Comparison of ENCODE assay signal across 27 mouse cellular contexts in genomic region chr5:143989046-143989445, GRCm38 (mm10). TPM values are rescaled to one million over a fixed set of nuclear protein-coding genes. Genes with fewer than 3 reads are reported as not detected.
A peak's percentile ranks its signal among the peaks of the same experiment; 100 is the strongest.
DNase-seq lines count a peak whose midpoint lies in the region; ATAC-seq lines count a peak whose summit lies in the region.
"Had no signal": no experiment of that assay in that cellular context is flagged by ENCODE, and none has a peak within 500 bp of the region (broad histone marks: within the 10 kb centered on the region; RNA-seq: fewer than 3 reads in every experiment).

No protein-coding gene starts in this region.

- H3K9me3 ChIP-seq in heart, embryonic 14.5 days (ENCODE audit: control insufficient read depth, low read length): no peaks in the 10 kb centered on the region
- H3K9me3 ChIP-seq in heart, embryonic 10.5 days: no peaks in the 10 kb centered on the region
- no peaks in the 10 kb centered on the region for H3K9me3 ChIP-seq in neural tube, embryonic 12.5 days
- H3K9me3 ChIP-seq: forebrain, embryonic 10.5 days; G1E; megakaryocyte, embryonic 14.5 days had no signal

- no peaks in the 10 kb centered on the region for H3K27me3 ChIP-seq in heart, embryonic 14.5 days (ENCODE audit: control insufficient read depth, insufficient read depth, low read length)
- H3K27me3 ChIP-seq in heart, embryonic 10.5 days (ENCODE audit: insufficient read depth, poor library complexity, severe bottlenecking): no peaks in the 10 kb centered on the region
- no peaks in the 10 kb centered on the region for H3K27me3 ChIP-seq in neural tube, embryonic 12.5 days (replicated peaks)
- H3K27me3 ChIP-seq: megakaryocyte, embryonic 14.5 days had no signal

- no peak overlapping the region for H3K4me3 ChIP-seq in heart, embryonic 14.5 days (ENCODE audit: control insufficient read depth in 1 of 2, insufficient read depth in 1 of 2, low read depth in 1 of 2, low read length in 2 of 2)
- no peak overlapping the region for H3K4me3 ChIP-seq in heart, embryonic 10.5 days
- no peak overlapping the region for H3K4me3 ChIP-seq in neural tube, embryonic 12.5 days
- H3K4me3 ChIP-seq: forebrain, embryonic 10.5 days; megakaryocyte, embryonic 14.5 days had no signal

- peak overlapping the region; percentile 72 to 78 for H3K27ac ChIP-seq in heart, embryonic 14.5 days (replicated peaks in 1 of 2; ENCODE audit: control insufficient read depth in 1 of 2, insufficient read depth in 1 of 2, low read depth in 2 of 2, low read length in 2 of 2)
- H3K27ac ChIP-seq in heart, embryonic 10.5 days: no peak overlapping the region
- no peak overlapping the region for H3K27ac ChIP-seq in neural tube, embryonic 12.5 days
- H3K27ac ChIP-seq: forebrain, embryonic 10.5 days had no signal

- H3K4me1 ChIP-seq in heart, embryonic 14.5 days (ENCODE audit: control insufficient read depth in 2 of 2, insufficient read depth in 2 of 2, low read length in 2 of 2): peaks cover 7 to 8% of the 10 kb centered on the region in 2 experiments; a peak in 3 of 4 replicates
- peaks cover 3% of the 10 kb centered on the region; the same call in 1 of the 2 replicates for H3K4me1 ChIP-seq in heart, embryonic 10.5 days
- no peaks in the 10 kb centered on the region for H3K4me1 ChIP-seq in neural tube, embryonic 12.5 days
- H3K4me1 ChIP-seq: forebrain, embryonic 10.5 days had no signal

- no peak overlapping the region for H3K4me2 ChIP-seq in heart, embryonic 14.5 days (ENCODE audit: low read length)
- H3K4me2 ChIP-seq in neural tube, embryonic 12.5 days (replicated peaks): no peak overlapping the region

- H3K36me3 ChIP-seq in heart, embryonic 14.5 days (ENCODE audit: control insufficient read depth, insufficient read depth, low read length): peaks cover 88% of the 10 kb centered on the region
- H3K36me3 ChIP-seq in heart, embryonic 10.5 days: peaks cover 96% of the 10 kb centered on the region
- peaks cover 95% of the 10 kb centered on the region for H3K36me3 ChIP-seq in neural tube, embryonic 12.5 days

- H3K9ac ChIP-seq in heart, embryonic 14.5 days (ENCODE audit: low read length): no peak overlapping the region
- H3K9ac ChIP-seq in neural tube, embryonic 12.5 days: no peak overlapping the region
- H3K9ac ChIP-seq: forebrain, postnatal 0 days; liver, postnatal 0 days had no signal

- DNase-seq in heart, embryonic 10.5 days (ENCODE audit: low spot score): no peak
- peak; percentile 37 for DNase-seq in layer of hippocampus, adult 11-12 months (ENCODE audit: low spot score)
- DNase-seq in layer of hippocampus, postnatal 25 days (ENCODE audit: extremely low spot score in 1 of 2, low spot score in 1 of 2): no peak
- no peak for DNase-seq in neural tube, embryonic 10.5 days (ENCODE audit: extremely low spot score, low spot score)
- DNase-seq in natural killer cell, adult 2 months (ENCODE audit: low spot score in 2 of 2): no peak
- DNase-seq in kidney, adult 11 months: no peak
- DNase-seq: adrenal gland, postnatal 10 days; cerebellum, adult 9-11 months; forebrain, postnatal 0 days; kidney, adult 2 months; kidney, postnatal 10 days; liver; liver, postnatal 0 days; right cerebral cortex, postnatal 4 days; thymus, adult 2 months had no signal

- 81% methylated on average over 4 of the region's 4 CpGs for WGBS in heart, embryonic 14.5 days
- 89% methylated on average over 4 of the region's 4 CpGs for WGBS in heart, embryonic 10.5 days
- WGBS in neural tube, embryonic 12.5 days: 68% methylated on average over 4 of the region's 4 CpGs

- peak; percentile 48; the same call in 1 of the 2 replicates for ATAC-seq in heart, embryonic 14.5 days (ENCODE audit: insufficient number of reproducible peaks, insufficient read depth, low FRiP score, low read depth)
- ATAC-seq in neural tube, embryonic 12.5 days (ENCODE audit: low FRiP score, low read depth): 0 out of 2 replicates have a peak, but pooled peaks have one; percentile 58
- ATAC-seq: activated CD4-positive, CD25-positive, alpha-beta regulatory T cell, adult 4 months; forebrain, postnatal 0 days; liver, postnatal 0 days; midbrain, embryonic 16.5 days had no signal

RNA-seq across cellular contexts. Expression of gene Ccz1, which starts 25.6 kb away (rescaled TPM):
- 49.7 and 51.5 TPM in 2 replicates for polyA plus RNA-seq in heart, embryonic 14.5 days (2014; fragmentation: Nextera tagmentation; extraction: Ambion mirVana)
- 62.0 and 84.6 TPM in 2 replicates for polyA plus RNA-seq in heart, embryonic 10.5 days (2016; fragmentation: Nextera tagmentation; extraction: Ambion mirVana)
- total RNA-seq in layer of hippocampus, postnatal 25 days (2021): 10 to 100 TPM; 35.2 to 38.2 TPM
- polyA plus RNA-seq in neural tube, embryonic 12.5 days (2016; fragmentation: Nextera tagmentation; extraction: Ambion mirVana): 105 and 120 TPM in 2 replicates

RNA-seq across cellular contexts. Expression of gene Ocm, which starts 37.4 kb away (rescaled TPM):
- polyA plus RNA-seq in heart, embryonic 14.5 days (2014; fragmentation: Nextera tagmentation; extraction: Ambion mirVana): not detected in 2 replicates
- polyA plus RNA-seq in heart, embryonic 10.5 days (2016; fragmentation: Nextera tagmentation; extraction: Ambion mirVana): 0.21 TPM in 1 of 2 replicates, not detected in the other
- not detected for total RNA-seq in layer of hippocampus, postnatal 25 days (2021)
- polyA plus RNA-seq in neural tube, embryonic 12.5 days (2016; fragmentation: Nextera tagmentation; extraction: Ambion mirVana): 0.32 TPM in 1 of 2 replicates, not detected in the other
- total RNA-seq: adrenal gland, postnatal 10 days; forebrain, postnatal 0 days; G1E; gastrocnemius, adult 18-20 months; gastrocnemius, postnatal 4 days; hematopoietic stem cell, adult 5-6 weeks had no signal
- polyA plus RNA-seq: activated CD4-positive, CD25-positive, alpha-beta regulatory T cell, adult 4 months; brain, embryonic 14.5 days; forebrain, embryonic 10.5 days; forebrain, postnatal 0 days; G1E; kidney, adult 2 months; liver, postnatal 0 days; midbrain, embryonic 16.5 days; neural tube, embryonic 11.5 days; thymus, adult 2 months had no signal

RNA-seq across cellular contexts. Expression of gene Rsph10b, which starts 56.2 kb away (rescaled TPM):
- 1.1 and 1.8 TPM in 2 replicates for polyA plus RNA-seq in heart, embryonic 14.5 days (2014; fragmentation: Nextera tagmentation; extraction: Ambion mirVana)
- polyA plus RNA-seq in heart, embryonic 10.5 days (2016; fragmentation: Nextera tagmentation; extraction: Ambion mirVana): 0.46 and 1.1 TPM in 2 replicates
- 1 to 10 TPM; 2.4 TPM for total RNA-seq in layer of hippocampus, postnatal 25 days (2021)
- polyA plus RNA-seq in neural tube, embryonic 12.5 days (2016; fragmentation: Nextera tagmentation; extraction: Ambion mirVana): 1.5 and 1.9 TPM in 2 replicates
- total RNA-seq: hematopoietic stem cell, adult 5-6 weeks had no signal
- polyA plus RNA-seq: activated CD4-positive, CD25-positive, alpha-beta regulatory T cell, adult 4 months; G1E had no signal

Comparison
In these comparisons a context has a peak if more than half of its experiments do, and no peak if none do; other contexts are left out.
1. H3K27ac ChIP-seq: peak in heart, embryonic 14.5 days (2 of 2); none in heart, embryonic 10.5 days (single experiment) and neural tube, embryonic 12.5 days (single experiment).